ENCODE assay signal across 8 mouse cellular contexts in the genomic region with DNA sequence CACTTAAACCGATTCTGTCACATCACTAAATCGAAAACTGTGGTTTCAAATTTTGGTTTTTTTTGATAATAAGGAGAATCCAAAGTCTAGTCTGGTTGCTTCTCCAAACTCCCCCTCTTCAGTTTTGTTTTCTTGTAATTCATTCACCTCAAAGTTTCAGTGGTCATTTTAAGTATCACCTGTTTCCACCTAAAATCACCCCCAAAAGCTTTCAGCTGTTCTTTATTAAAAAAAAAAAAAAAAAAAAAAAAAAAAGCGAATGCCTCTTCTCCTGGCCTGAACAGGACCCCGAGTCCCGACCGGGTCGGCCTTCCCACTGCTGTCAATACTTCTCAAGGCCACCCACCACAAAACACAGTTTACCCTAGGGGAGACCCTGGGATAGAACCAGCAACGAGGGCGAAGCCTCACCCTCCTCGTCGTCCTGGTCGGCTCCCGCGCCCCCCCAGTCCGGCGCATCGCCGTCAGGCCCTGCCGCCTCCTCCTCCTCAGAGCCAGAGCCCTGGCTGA. TPM values are rescaled to one million over a fixed set of nuclear protein-coding genes. Genes with fewer than 3 reads are reported as not detected.
A peak's percentile ranks its signal among the peaks of the same experiment; 100 is the strongest.
DNase-seq lines count a peak whose midpoint lies in the region; ATAC-seq and TF ChIP-seq lines count a peak whose summit lies in the region.

No protein-coding gene starts in this region.

- TF ChIP-seq CTCF in G1E (IDR thresholded peaks at IDR 0.05; ENCODE audit: low read depth, low read length), result no peak

- H3K27ac ChIP-seq in heart, embryonic 16.5 days (ENCODE audit: low read length), result peak overlapping the region; percentile 93
- peak overlapping the region; percentile 91 for H3K27ac ChIP-seq in hindbrain, embryonic 12.5 days
- H3K27ac ChIP-seq in midbrain, embryonic 12.5 days (replicated peaks), result peak overlapping the region; percentile 90

- 8% methylated on average over 19 of the region's 19 CpGs for WGBS in heart, embryonic 16.5 days
- WGBS in hindbrain, embryonic 12.5 days, result 9% methylated on average over 19 of the region's 19 CpGs
- 10% methylated on average over 19 of the region's 19 CpGs for WGBS in midbrain, embryonic 12.5 days

- H3K9me3 ChIP-seq in heart, embryonic 16.5 days (replicated peaks; ENCODE audit: control insufficient read depth, low read length), result no peaks in the 10 kb centered on the region
- no peaks in the 10 kb centered on the region for H3K9me3 ChIP-seq in G1E (replicated peaks)
- H3K9me3 ChIP-seq in hindbrain, embryonic 12.5 days (replicated peaks), result no peaks in the 10 kb centered on the region
- no peaks in the 10 kb centered on the region for H3K9me3 ChIP-seq in midbrain, embryonic 12.5 days

- H3K9ac ChIP-seq in heart, embryonic 16.5 days (ENCODE audit: low read length), result peak overlapping the region; percentile 99
- H3K9ac ChIP-seq in hindbrain, embryonic 12.5 days, result peak overlapping the region; percentile 98
- H3K9ac ChIP-seq in midbrain, embryonic 12.5 days (replicated peaks), result peak overlapping the region; percentile 96

- H3K36me3 ChIP-seq in heart, embryonic 16.5 days (ENCODE audit: control insufficient read depth, insufficient read depth), result peaks cover 14% of the 10 kb centered on the region
- H3K36me3 ChIP-seq in G1E (replicated peaks), result peaks cover 45% of the 10 kb centered on the region
- peaks cover 24% of the 10 kb centered on the region for H3K36me3 ChIP-seq in hindbrain, embryonic 12.5 days
- peaks cover 28% of the 10 kb centered on the region for H3K36me3 ChIP-seq in midbrain, embryonic 12.5 days

- H3K27me3 ChIP-seq in heart, embryonic 16.5 days (ENCODE audit: control insufficient read depth, insufficient read depth, low read length), result no peaks in the 10 kb centered on the region
- no peaks in the 10 kb centered on the region for H3K27me3 ChIP-seq in G1E (ENCODE audit: insufficient read depth, low read length)
- H3K27me3 ChIP-seq in hindbrain, embryonic 12.5 days, result no peaks in the 10 kb centered on the region
- H3K27me3 ChIP-seq in midbrain, embryonic 12.5 days, result no peaks in the 10 kb centered on the region

- peaks cover 14% of the 10 kb centered on the region for H3K4me1 ChIP-seq in heart, embryonic 16.5 days (ENCODE audit: control insufficient read depth, insufficient read depth, low read length)
- H3K4me1 ChIP-seq in G1E (ENCODE audit: insufficient read depth, low read depth, low read length), result peaks cover 35% of the 10 kb centered on the region
- peaks cover 19% of the 10 kb centered on the region for H3K4me1 ChIP-seq in hindbrain, embryonic 12.5 days
- H3K4me1 ChIP-seq in midbrain, embryonic 12.5 days, result peaks cover 19% of the 10 kb centered on the region

- peak overlapping the region; percentile 100 for H3K4me3 ChIP-seq in heart, embryonic 16.5 days (ENCODE audit: low read length)
- H3K4me3 ChIP-seq in G1E (ENCODE audit: low read depth, low read length), result peak overlapping the region; percentile 84
- peak overlapping the region; percentile 98 for H3K4me3 ChIP-seq in hindbrain, embryonic 12.5 days
- H3K4me3 ChIP-seq in midbrain, embryonic 12.5 days, result peak overlapping the region; percentile 97

- no peak for DNase-seq in heart, postnatal 4 days
- DNase-seq in G1E (ENCODE audit: low spot score) (peak; percentile 37), MN1 (ENCODE audit: low spot score) (no peak)
- DNase-seq in B cell, adult 2 months, result no peak
- no peak for DNase-seq in frontal cortex, postnatal 14 days (ENCODE audit: low spot score in 2 of 2)

- H3K4me2 ChIP-seq in heart, embryonic 16.5 days (ENCODE audit: low read depth, low read length), result peak overlapping the region; percentile 84
- peak overlapping the region; percentile 92 for H3K4me2 ChIP-seq in hindbrain, embryonic 12.5 days (replicated peaks)
- H3K4me2 ChIP-seq in midbrain, embryonic 12.5 days (replicated peaks), result peak overlapping the region; percentile 80

- ATAC-seq in heart, embryonic 16.5 days (replicated peaks; ENCODE audit: extremely low read depth, insufficient read depth, low FRiP score), result no peak
- ATAC-seq in G1E (ENCODE audit: extremely low read depth, insufficient number of reproducible peaks, low FRiP score, poor library complexity, severe bottlenecking), result 0 out of 2 replicates have a peak, but pooled peaks have one; percentile 2
- no peak; the same call in 1 of the 2 replicates for ATAC-seq in hindbrain, embryonic 12.5 days (ENCODE audit: low FRiP score)
- ATAC-seq in midbrain, embryonic 12.5 days (ENCODE audit: low FRiP score, low read depth), result no peak

RNA-seq across cellular contexts. Expression of a gene that starts 0.5 kb away (rescaled TPM):
- 19.9 and 21.1 TPM in 2 replicates for polyA plus RNA-seq in heart, embryonic 16.5 days (2015; fragmentation: Nextera tagmentation; extraction: Ambion mirVana)
- total RNA-seq in heart, postnatal 4 days (2021), result 10 to 100 TPM; 20.7 to 22.1 TPM
- total RNA-seq in G1E (2014; fragmentation: Nextera tagmentation), result 28.9 and 38.2 TPM in 2 replicates
- total RNA-seq in G1E (2017), result 56.3 and 59.6 TPM in 2 replicates
- 15.7 and 17.0 TPM in 2 replicates for polyA plus RNA-seq in G1E (2012)
- 37.3 and 39.8 TPM in 2 replicates for polyA plus RNA-seq in hindbrain, embryonic 12.5 days (2016; fragmentation: Nextera tagmentation; extraction: Ambion mirVana)
- polyA plus RNA-seq in midbrain, embryonic 12.5 days (2016; fragmentation: Nextera tagmentation; extraction: Ambion mirVana), result 49.2 and 50.7 TPM in 2 replicates

RNA-seq across cellular contexts. Expression of a gene that starts 26.8 kb away (rescaled TPM):
- polyA plus RNA-seq in heart, embryonic 16.5 days (2015; fragmentation: Nextera tagmentation; extraction: Ambion mirVana), result 40.8 and 47.4 TPM in 2 replicates
- total RNA-seq in heart, postnatal 4 days (2021), result 10 to 100 TPM; 49.5 to 58.1 TPM
- 250 and 268 TPM in 2 replicates for total RNA-seq in G1E (2014; fragmentation: Nextera tagmentation)
- 657 and 752 TPM in 2 replicates for total RNA-seq in G1E (2017)
- 12.9 and 17.9 TPM in 2 replicates for polyA plus RNA-seq in G1E (2012)
- 52.5 and 61.0 TPM in 2 replicates for polyA plus RNA-seq in hindbrain, embryonic 12.5 days (2016; fragmentation: Nextera tagmentation; extraction: Ambion mirVana)
- polyA plus RNA-seq in midbrain, embryonic 12.5 days (2016; fragmentation: Nextera tagmentation; extraction: Ambion mirVana), result 61.8 and 63.0 TPM in 2 replicates

RNA-seq across cellular contexts. Expression of a gene that starts 27.1 kb away (rescaled TPM):
- polyA plus RNA-seq in heart, embryonic 16.5 days (2015; fragmentation: Nextera tagmentation; extraction: Ambion mirVana), result 5.1 and 6.2 TPM in 2 replicates
- 10 to 100 TPM; 10.8 to 11.1 TPM for total RNA-seq in heart, postnatal 4 days (2021)
- 26.9 and 28.0 TPM in 2 replicates for total RNA-seq in G1E (2014; fragmentation: Nextera tagmentation)
- 10.0 and 12.8 TPM in 2 replicates for total RNA-seq in G1E (2017)
- polyA plus RNA-seq in G1E (2012), result 1.6 and 1.8 TPM in 2 replicates
- 12.0 and 12.4 TPM in 2 replicates for polyA plus RNA-seq in hindbrain, embryonic 12.5 days (2016; fragmentation: Nextera tagmentation; extraction: Ambion mirVana)
- 9.0 and 10.1 TPM in 2 replicates for polyA plus RNA-seq in midbrain, embryonic 12.5 days (2016; fragmentation: Nextera tagmentation; extraction: Ambion mirVana)

RNA-seq across cellular contexts. Expression of a gene that starts 40.3 kb away (rescaled TPM):
- polyA plus RNA-seq in heart, embryonic 16.5 days (2015; fragmentation: Nextera tagmentation; extraction: Ambion mirVana), result 1.4 and 1.6 TPM in 2 replicates
- total RNA-seq in heart, postnatal 4 days (2021), result 1 to 10 TPM; 1.7 to 1.9 TPM
- total RNA-seq in G1E (2014; fragmentation: Nextera tagmentation) (not detected in 2 replicates), G1E (2017) (not detected in 2 replicates)
- polyA plus RNA-seq in G1E (2012), result not detected in 2 replicates
- 4.4 and 5.4 TPM in 2 replicates for polyA plus RNA-seq in hindbrain, embryonic 12.5 days (2016; fragmentation: Nextera tagmentation; extraction: Ambion mirVana)
- polyA plus RNA-seq in midbrain, embryonic 12.5 days (2016; fragmentation: Nextera tagmentation; extraction: Ambion mirVana), result 3.1 and 3.5 TPM in 2 replicates
